Mouse (Mus musculus) ovary, adult 18-20 months (tissue): ENCODE measurements around the gene Cst6.
"Not testable (repeated sequence)": the region's sequence is repeated elsewhere in the genome, so short reads cannot be mapped to it uniquely, and the experiment has no call there.

ENCODE experiments used
- DNase-seq: peaks from one replicate; pipeline ENCODE4 v3.0.0; 2022; ENCODE audit warnings: low spot score, mixed read lengths

The Cst6 gene

GRCm38 (mm10) chr19:5349502-5349873 is at the start of gene Cst6:
Gene Cst6, minus strand, starts transcription at chr19:5349574.
- DNase-seq = not testable (repeated sequence)

DNA sequence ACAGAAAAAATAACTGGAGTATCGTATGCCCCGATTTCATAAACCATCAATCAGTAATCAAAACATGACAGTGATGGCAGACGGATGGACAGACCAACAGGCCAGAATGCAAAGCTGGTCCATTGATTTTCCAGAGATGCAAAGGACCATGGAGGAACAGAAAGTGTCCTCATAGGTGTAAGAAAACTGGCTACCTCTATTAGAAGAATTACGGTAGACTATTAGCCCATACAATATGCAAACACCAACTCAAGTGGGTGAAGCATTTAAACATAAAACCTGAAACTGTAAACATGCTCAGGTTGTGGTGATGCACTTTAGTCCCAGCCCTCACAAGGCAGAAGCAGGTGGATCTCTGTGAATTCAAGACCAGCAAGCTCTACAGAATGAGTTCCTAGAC is 46.0 kb upstream of the Cst6 start:
- DNase-seq = no peak

GRCm38 (mm10) chr19:5394168-5394567 is 44.8 kb upstream of the Cst6 start:
- DNase-seq = no peak

GRCm38 (mm10) chr19:5392892-5393291 is 43.5 kb upstream of the Cst6 start:
- no peak for DNase-seq

DNA sequence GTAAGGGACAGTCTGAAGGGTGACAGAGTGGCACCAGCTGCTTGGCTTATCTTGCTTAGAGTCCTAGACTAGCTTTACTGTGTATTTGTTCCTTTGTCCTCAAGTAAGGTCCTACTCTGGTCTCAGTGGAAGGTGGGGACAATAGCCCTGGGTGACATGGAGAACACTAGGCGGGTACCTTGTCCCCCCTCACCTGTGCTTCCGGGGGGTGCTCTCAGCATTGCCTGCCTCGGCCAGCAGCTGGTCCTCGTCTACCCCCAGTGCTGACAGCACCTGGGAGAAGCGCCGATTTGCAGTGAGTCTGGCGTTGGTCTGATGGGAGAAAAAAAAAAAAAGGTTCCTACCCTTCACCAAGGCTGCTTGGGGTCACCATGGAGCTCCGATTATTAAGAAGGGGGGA is 41.0 kb upstream of the Cst6 start:
- no peak for DNase-seq

DNA sequence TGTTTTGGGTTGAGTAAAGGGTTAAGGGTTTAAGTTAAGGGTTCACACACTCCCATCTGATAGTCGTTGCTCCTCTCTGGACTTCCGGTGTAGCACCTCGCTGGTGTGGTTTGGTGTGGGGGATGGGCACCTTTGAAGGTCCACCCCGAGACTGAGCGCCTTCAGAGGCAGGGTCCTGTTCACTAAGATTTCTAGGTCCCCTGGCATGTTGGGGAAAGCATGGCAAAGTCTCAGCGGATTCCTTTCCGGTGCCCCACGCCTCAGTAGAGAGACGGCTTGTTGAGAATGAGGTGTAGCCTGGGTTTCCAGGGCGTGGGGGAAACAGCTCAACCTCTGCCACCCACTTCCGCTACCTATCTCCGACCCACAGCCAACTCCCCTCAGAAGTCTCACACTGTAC is 40.3 kb upstream of the Cst6 start:
- no peak for DNase-seq

DNA sequence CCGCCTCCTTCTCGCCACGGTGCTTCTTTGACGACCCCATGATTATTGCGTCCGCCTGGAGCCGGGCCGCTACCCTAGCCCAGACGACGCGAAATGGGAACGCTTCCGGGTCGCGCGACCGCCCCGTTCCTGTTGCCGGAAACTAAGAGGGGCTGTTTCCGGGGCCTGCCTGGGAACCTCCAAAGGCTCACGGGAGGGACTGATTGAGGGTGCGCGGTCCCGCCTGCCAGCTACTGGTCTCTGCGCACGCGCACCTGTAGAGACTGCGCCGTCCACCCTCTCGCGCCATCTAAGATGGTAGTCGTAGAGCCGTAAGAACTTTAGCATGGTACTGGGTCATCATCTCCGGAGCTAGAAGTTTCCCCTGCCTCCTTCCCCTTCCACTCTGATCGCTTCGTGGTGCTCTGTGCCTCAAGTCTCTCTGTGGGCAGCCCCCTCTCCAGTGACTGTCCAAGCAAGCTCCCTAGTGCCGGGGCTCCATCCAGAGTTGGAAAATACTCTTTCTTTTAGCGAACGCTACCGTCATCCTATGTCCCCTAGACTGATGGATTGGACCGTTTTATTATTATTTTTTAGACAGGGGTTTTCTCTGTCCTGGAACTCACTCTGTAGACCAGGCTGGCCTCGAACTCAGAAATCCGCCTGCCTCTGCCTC is 39.3 kb upstream of the Cst6 start, which contains the start of gene Sart1:
TSS of gene Sart1 (minus strand) at position 116 of the 655 bp plus-strand sequence.
- peak; percentile 95 for DNase-seq

- DNase-seq = no peak
These were observed 38.7 kb upstream of the Cst6 start for GRCm38 (mm10) chr19:5388011-5388441.

- peak; percentile 67 for DNase-seq
These were observed 35.3 kb upstream of the Cst6 start for GRCm38 (mm10) chr19:5384715-5385114.

DNA sequence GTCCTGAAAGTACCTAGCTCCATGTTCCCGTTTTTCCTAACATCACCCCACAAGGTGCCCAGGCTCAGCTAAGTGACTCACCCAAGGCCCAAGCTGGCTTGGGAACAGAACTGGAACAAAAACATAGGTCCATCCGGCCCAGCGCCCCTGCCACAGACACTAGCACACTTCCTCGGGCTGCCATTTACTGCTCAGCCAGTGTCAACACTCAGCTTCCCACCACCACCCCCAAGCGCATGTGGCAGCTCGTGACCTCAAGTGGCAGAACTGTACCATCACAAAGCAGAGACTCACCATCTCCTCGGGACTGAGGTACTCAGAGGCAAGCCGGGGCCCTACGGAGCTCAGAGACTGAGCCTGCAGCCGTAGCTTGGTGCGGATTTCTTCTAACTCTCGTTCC is 34.0 kb upstream of the Cst6 start:
- no peak for DNase-seq

GRCm38 (mm10) chr19:5377446-5377845 is 28.1 kb upstream of the Cst6 start:
- no peak for DNase-seq

DNA sequence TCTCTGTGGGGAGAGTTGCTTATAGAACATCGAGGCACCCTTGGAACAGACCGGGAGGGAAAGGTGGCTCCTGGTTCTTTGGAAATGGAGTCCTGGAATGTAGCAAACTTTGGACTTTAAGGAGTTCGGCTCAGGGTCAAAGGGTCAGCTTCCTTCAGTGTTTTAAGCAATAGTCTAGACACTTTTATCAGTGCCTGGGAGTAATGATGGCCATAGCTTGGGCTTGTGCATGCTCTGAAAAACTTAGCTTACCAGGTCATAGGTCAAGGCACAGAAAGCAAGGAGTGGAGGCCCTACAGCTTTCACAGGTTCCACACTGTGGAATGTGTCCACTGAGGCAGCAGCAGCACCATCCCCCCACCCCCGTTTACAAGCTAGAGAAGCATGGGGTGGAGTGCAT is 25.4 kb upstream of the Cst6 start:
- DNase-seq = no peak

DNA sequence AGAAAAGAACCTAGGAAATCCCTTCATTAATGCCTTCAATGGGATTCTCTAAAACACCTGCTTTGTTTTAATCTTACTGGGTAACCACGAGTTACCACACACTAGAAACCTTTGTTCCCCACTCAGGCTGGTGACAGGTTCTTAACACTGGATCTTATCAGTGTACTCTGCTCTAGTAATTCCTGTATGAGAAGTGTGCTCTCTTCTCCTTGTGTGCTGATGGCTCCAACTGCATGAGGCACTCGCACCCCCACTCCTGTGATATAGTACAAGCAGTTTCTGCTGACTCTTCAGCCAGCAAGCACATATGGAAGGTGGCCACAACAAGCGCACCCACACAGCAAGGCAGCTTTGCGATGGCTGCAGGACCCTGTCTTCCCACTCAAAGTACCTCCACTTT is 24.8 kb upstream of the Cst6 start:
- DNase-seq = no peak

- DNase-seq = no peak
These were observed 23.4 kb upstream of the Cst6 start for GRCm38 (mm10) chr19:5372724-5373123.

DNA sequence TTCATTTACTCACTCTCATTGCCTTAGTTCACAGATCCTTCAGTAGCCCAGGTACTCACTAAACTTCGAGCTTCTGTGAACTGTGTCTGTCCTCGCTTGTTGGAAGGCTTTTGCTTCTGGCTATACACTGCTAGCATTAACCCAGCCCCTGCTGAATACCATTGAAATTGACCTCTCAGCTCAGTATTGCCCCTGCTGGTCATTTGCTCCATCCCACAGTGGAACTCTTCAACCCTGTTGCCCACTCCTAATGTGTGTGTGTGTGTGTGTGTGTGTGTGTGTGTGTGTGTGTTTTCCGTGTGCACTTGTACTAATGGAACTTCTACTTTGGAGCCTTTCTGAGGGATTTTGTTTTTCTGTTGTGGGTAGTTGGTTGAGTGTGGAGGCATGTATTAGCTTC is 21.6 kb upstream of the Cst6 start:
- DNase-seq = no peak

DNA sequence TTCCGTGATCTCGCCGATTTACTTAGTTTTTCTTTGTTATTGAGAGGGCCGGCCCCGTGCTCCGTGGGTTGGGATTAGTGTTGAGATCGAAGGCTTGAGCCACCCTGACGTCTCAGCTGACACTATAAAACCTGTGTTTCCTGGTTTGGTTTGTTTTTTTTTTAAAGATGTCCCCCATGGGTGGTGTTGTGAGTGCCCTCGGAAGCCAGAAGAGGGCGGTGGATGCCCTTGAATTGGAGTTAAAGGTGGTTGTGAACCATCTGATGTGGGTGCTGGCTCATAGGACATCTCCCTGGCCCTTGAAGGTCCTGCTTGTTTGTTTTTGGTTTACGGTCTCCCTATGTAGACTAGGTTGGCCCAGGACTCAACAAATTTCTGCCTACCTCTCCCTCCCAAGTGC is 18.1 kb upstream of the Cst6 start:
- DNase-seq = no peak

DNA sequence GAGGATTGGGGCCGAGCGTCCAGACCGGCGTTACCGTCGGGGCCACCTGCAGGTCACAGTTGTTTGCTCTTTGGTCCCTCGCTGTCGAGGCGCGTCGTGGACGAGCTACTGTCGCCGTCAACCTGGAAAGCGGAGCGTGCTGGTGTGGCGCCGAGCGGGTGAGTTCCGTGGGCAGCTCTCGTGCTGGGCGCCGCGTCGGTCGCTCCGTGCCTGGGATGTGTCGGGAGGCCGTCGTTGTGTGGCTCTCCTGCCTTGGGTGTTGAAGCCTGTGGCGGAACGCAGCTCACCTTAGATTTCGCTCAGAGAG is 17.6 kb upstream of the Cst6 start, which contains the start of gene Banf1:
TSS of gene Banf1 (minus strand) at position 116 of the 307 bp plus-strand sequence.
- DNase-seq = no peak

GRCm38 (mm10) chr19:5366175-5367052 is 17.0 kb upstream of the Cst6 start, which contains the start of gene Eif1ad:
Gene Eif1ad, plus strand, starts transcription at chr19:5366741.
- peak; percentile 88 for DNase-seq

- no peak for DNase-seq
These were observed 16.4 kb upstream of the Cst6 start for GRCm38 (mm10) chr19:5365751-5366150.

GRCm38 (mm10) chr19:5364124-5364523 is 14.8 kb upstream of the Cst6 start:
- no peak for DNase-seq

- DNase-seq = no peak
These were observed 12.8 kb upstream of the Cst6 start for GRCm38 (mm10) chr19:5362186-5362585.

DNA sequence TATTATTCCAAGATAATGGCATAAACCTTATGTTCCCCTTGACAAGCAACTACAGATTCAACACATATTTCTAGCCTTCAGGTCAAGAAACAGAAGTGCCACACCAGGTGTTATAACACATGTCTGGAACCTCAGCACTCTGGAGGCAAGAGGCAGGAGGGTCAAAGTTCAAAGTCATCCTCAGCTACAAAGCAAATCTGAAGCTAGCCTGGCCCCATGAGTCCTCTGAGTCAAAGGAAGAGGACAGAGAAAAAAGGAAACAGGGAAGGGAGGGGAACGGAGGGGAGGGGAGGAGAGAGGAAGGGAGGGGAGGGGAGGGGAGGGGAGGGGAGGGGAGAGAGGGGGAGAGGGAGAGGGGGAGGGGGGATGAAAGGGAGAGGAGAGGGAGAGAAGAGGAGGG is 6.7 kb upstream of the Cst6 start:
- no peak for DNase-seq

GRCm38 (mm10) chr19:5353609-5354008 is 4.2 kb upstream of the Cst6 start:
- no peak for DNase-seq
